8 mouse cellular contexts compared by ENCODE assay signal in genomic region chr9:108691846-108692225, GRCm38 (mm10). TPM values are rescaled to one million over a fixed set of nuclear protein-coding genes. Genes with fewer than 3 reads are reported as not detected.
DNase-seq lines count a peak whose midpoint lies in the region; ATAC-seq and TF ChIP-seq lines count a peak whose summit lies in the region.

No protein-coding gene starts in this region.

- H3K27ac ChIP-seq in hindbrain, embryonic 15.5 days (replicated peaks), result peak overlapping the region; percentile 88

- no peaks in the 10 kb centered on the region for H3K36me3 ChIP-seq in hindbrain, embryonic 15.5 days

- peak overlapping the region; percentile 85 for H3K9ac ChIP-seq in hindbrain, embryonic 15.5 days

- in situ Hi-C loops in Patski (cut with MboI; ENCODE audit: low pct_unique_long_range_greater_than_20kb), result no loop called here

- peak; percentile 85 for ATAC-seq in Patski
- peak; percentile 85 for ATAC-seq in hindbrain, embryonic 15.5 days (ENCODE audit: low FRiP score, low read depth)

- no peaks in the 10 kb centered on the region for H3K9me3 ChIP-seq in hindbrain, embryonic 15.5 days

- DNase-seq in Patski (ENCODE audit: low read depth, low spot score), result peak; percentile 22
- peak; percentile 90 to 94 for DNase-seq in cerebellum, postnatal 36 days
- peak; percentile 86 to 89 for DNase-seq in frontal cortex, postnatal 36 days (ENCODE audit: low spot score in 2 of 2)
- DNase-seq in left cerebral cortex, adult 18-20 months (ENCODE audit: low spot score in 2 of 2), result peak; percentile 82 to 91
- DNase-seq in lung, postnatal 4 days, result peak; percentile 91 to 95
- peak; percentile 93 for DNase-seq in retina, postnatal 1 day
- DNase-seq in thymus, postnatal 4 days, result peak; percentile 72

- TF ChIP-seq CTCF in Patski (IDR thresholded peaks at IDR 0.05), result no peak

- H3K4me2 ChIP-seq in hindbrain, embryonic 15.5 days, result peak overlapping the region; percentile 94

- H3K4me1 ChIP-seq in hindbrain, embryonic 15.5 days (replicated peaks), result peaks cover 39% of the 10 kb centered on the region

- POLR2A ChIA-PET in Patski (lab: Charles Lee), result interaction anchor here (1.6 kb wide), 1 partner anchor 14 kb away, joined by 3 read pairs; no protein-coding TSS in a partner anchor

- H3K27me3 ChIP-seq in Patski, result no peaks in the 10 kb centered on the region
- no peaks in the 10 kb centered on the region for H3K27me3 ChIP-seq in hindbrain, embryonic 15.5 days

- CTCF ChIA-PET in Patski (lab: Charles Lee), result no interaction called here

- peak overlapping the region; percentile 95 for H3K4me3 ChIP-seq in hindbrain, embryonic 15.5 days

- under 1% methylated on average over 35 of the region's 42 CpGs for WGBS in hindbrain, embryonic 15.5 days

RNA-seq across cellular contexts. Expression of gene Prkar2a, which starts 2.7 kb away (rescaled TPM):
- polyA plus RNA-seq in Patski (2021), result 30.9 TPM
- 62.4 and 65.9 TPM in 2 replicates for polyA plus RNA-seq in hindbrain, embryonic 15.5 days (2015; fragmentation: Nextera tagmentation; extraction: Ambion mirVana)
- total RNA-seq in left cerebral cortex, adult 18-20 months (2021), result 10 to 100 TPM; 47.7 to 50.9 TPM

RNA-seq across cellular contexts. Expression of gene Slc25a20, which starts 29.9 kb away (rescaled TPM):
- polyA plus RNA-seq in Patski (2021), result 48.1 TPM
- 43.3 and 47.7 TPM in 2 replicates for polyA plus RNA-seq in hindbrain, embryonic 15.5 days (2015; fragmentation: Nextera tagmentation; extraction: Ambion mirVana)
- 10 to 100 TPM; 11.5 to 13.7 TPM for total RNA-seq in left cerebral cortex, adult 18-20 months (2021)

RNA-seq across cellular contexts. Expression of gene Arih2, which starts 42.6 kb away (rescaled TPM):
- 43.7 TPM for polyA plus RNA-seq in Patski (2021)
- 43.0 and 48.1 TPM in 2 replicates for polyA plus RNA-seq in hindbrain, embryonic 15.5 days (2015; fragmentation: Nextera tagmentation; extraction: Ambion mirVana)
- 10 to 100 TPM; 51.0 to 51.8 TPM for total RNA-seq in left cerebral cortex, adult 18-20 months (2021)

Comparison
In these comparisons a context has a peak if more than half of its experiments do, and no peak if none do; other contexts are left out.
1. Peak in every context shown above with its lines: DNase-seq, ATAC-seq, H3K4me3 ChIP-seq and H3K27ac ChIP-seq.
2. DNase-seq: peak in every context shown above with its lines; median percentile 93 in lung, postnatal 4 days; 93 in retina, postnatal 1 day; 92 in cerebellum, postnatal 36 days; 88 in frontal cortex, postnatal 36 days; 86 in left cerebral cortex, adult 18-20 months; 72 in thymus, postnatal 4 days; 22 in Patski.